Mouse (Mus musculus) thymus, adult 2 months (tissue): ENCODE measurements at regions not wholly inside any gene's neighbourhood (a gene's known extent, or its start where the extent isn't known, plus 50 kb on each side); places are given as distances from the start of the nearest gene placed in this dataset.

Experiments used
- CTCF ChIP-seq: fragments of 200-500 bp; IDR thresholded peaks from 2 replicates; pipeline ENCODE4 v1.5.1; 2012; ENCODE audit warnings: mild to moderate bottlenecking, control low read depth, low read length, moderate library complexity, borderline replicate concordance; ENCODE audit not compliant: control insufficient read depth, poor library complexity, insufficient read depth; ENCODE audit errors: extremely low read depth
- POLR2A ChIP-seq: fragments of 200-500 bp; IDR thresholded peaks from 2 replicates; pipeline ENCODE4 v1.6.1; 2012; ENCODE audit warnings: mild to moderate bottlenecking, low read length, control low read depth, moderate library complexity; ENCODE audit not compliant: control insufficient read depth, poor library complexity, insufficient read depth; ENCODE audit errors: extremely low read depth

DNA sequence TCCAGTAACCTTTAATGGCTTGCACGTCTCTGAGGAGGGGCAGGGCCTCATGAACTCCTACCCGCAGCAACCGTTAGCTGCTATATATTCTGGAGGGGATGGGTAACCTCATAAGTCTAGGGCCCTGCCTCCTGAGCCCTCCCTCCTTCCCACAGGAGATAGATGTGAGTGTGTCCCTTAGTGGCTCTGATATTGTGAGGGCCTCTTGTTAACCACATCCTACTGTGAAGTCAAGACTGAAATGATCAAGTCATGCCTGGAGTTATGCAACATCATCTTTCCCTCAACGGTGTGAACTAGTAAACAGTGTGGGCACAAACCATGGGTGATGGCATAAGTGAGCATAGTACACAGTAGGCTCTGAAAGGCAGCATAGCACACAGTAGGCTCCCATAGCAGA lies 255.8 kb upstream of the Sdk2 start:
- no peak for TF ChIP-seq CTCF
- TF ChIP-seq POLR2A, result no peak
